Mouse (Mus musculus) heart, adult 2 months (tissue): ENCODE data around the gene Cep170b. TPM values are rescaled to one million over a fixed set of nuclear protein-coding genes. Genes with fewer than 3 reads are reported as not detected.
A peak's percentile ranks its signal among the peaks of the same experiment; 100 is the strongest.

Experiments
- DNase-seq, 2 experiments: peaks; one replicate each; pipeline ENCODE4 v3.0.0; 2021
- H3K27ac ChIP-seq: fragments of 200-600 bp; 2 replicates; pipeline ENCODE4 v1.8.1; 2022
- H3K27me3 ChIP-seq: fragments of 200-500 bp; 2 replicates; pipeline ENCODE4 v1.6.1; 2012; ENCODE audit warnings: mild to moderate bottlenecking, low read length, inconsistent platforms, mixed read lengths; ENCODE audit not compliant: control insufficient read depth, insufficient read depth
- H3K36me3 ChIP-seq: fragments of 200-500 bp; 2 replicates; pipeline ENCODE4 v1.6.1; 2012; ENCODE audit warnings: low read length, inconsistent platforms; ENCODE audit not compliant: control insufficient read depth, insufficient read depth
- H3K4me1 ChIP-seq: fragments of 200-500 bp; 2 replicates; pipeline ENCODE4 v1.6.1; 2011; ENCODE audit warnings: low read length; ENCODE audit not compliant: control insufficient read depth, insufficient read depth
- H3K4me3 ChIP-seq: fragments of 200-600 bp; 2 replicates; pipeline ENCODE4 v1.8.1; 2022
- H3K79me2 ChIP-seq: fragments of 200-500 bp; replicated peaks from 2 replicates; pipeline ENCODE4 v1.6.1; 2012; ENCODE audit warnings: mild to moderate bottlenecking, inconsistent platforms, low read length, moderate library complexity, mixed read lengths; ENCODE audit not compliant: control insufficient read depth, insufficient read depth
- H3K9ac ChIP-seq: fragments of 200-500 bp; 2 replicates; pipeline ENCODE4 v1.6.1; 2012; ENCODE audit warnings: low read depth, mild to moderate bottlenecking, control low read depth, inconsistent platforms, low read length, mixed read lengths
- CTCF ChIP-seq: fragments of 200-600 bp; IDR thresholded peaks from 2 replicates; pipeline ENCODE4 v1.8.1; 2022; ENCODE audit warnings: antibody characterized with exemption, mild to moderate bottlenecking, moderate library complexity
- EP300 ChIP-seq: fragments of 200-500 bp; IDR thresholded peaks from 2 replicates; pipeline ENCODE4 v1.6.1; 2011; ENCODE audit warnings: low read depth, low read length, control low read depth; ENCODE audit not compliant: insufficient read depth
- POLR2A ChIP-seq: fragments of 200-500 bp; IDR thresholded peaks from 2 replicates; pipeline ENCODE4 v1.6.1; 2011; ENCODE audit warnings: mild to moderate bottlenecking, low read depth, low read length, control low read depth; ENCODE audit not compliant: insufficient read depth
- WGBS: fragments of 180-500 bp; shearing (Covaris S2); methylation state at CpG from one replicate; pipeline ENCODE4 v1.1.7; 2018; 5-methylcytosine and 5-hydroxymethylcytosine counted together
- intact Hi-C: fragments of 180-260 bp; cut with DNase I; formaldehyde crosslinking; loops from one replicate; pipeline ENCODE4 v1.15.1; 2025
- long read RNA-seq: library from polyadenylated mRNA; stranded (forward); transcript quantifications from one replicate; pipeline ENCODE4 v2.0.0, GENCODE M21; 2021
- polyA plus RNA-seq: library from polyadenylated mRNA; depleted of rRNA; stranded (reverse); fragments of >200 nt; gene quantifications from 2 replicates; pipeline ENCODE4 v1.2.3, GENCODE M21; 2012; rRNA removed
- total RNA-seq, 2 experiments: library from RNA; stranded (reverse); gene quantifications; 2 replicates each; pipeline ENCODE4 v1.2.3; 2021

The Cep170b gene
- total RNA-seq, result 10 to 100 TPM; 10.8 to 11.5 TPM
- 9.6 and 10.7 TPM in 2 replicates for polyA plus RNA-seq
- long read RNA-seq, full-length matches to known transcripts, result 5 of 7 reads
- long read RNA-seq, partial matches to known transcripts, result 2 of 7 reads
- long read RNA-seq, other reads (novel, unspliced or antisense), result 0 of 7 reads

- no peak for TF ChIP-seq CTCF
- no peak for TF ChIP-seq POLR2A
- no peak for TF ChIP-seq EP300
- 70% methylated on average over 6 of the region's 6 CpGs for WGBS
- Histone ChIP-seq H3K4me3 (no peak within 1 kb of the TSS), H3K27ac (no peak within 1 kb of the TSS), H3K36me3 (no peaks in the 10 kb centered on the region), H3K27me3 (no peaks in the 10 kb centered on the region; the same call in 1 of the 2 replicates), H3K79me2 (no peaks in the 10 kb centered on the region), H3K4me1 (peaks cover 3% of the 10 kb centered on the region; the same call in 1 of the 2 replicates), H3K9ac (no peak within 1 kb of the TSS)
- DNase-seq, result no peak
- intact Hi-C loops, result no loop called here
Observed at GRCm38 (mm10) chr12:112720216-112720615, at the start of gene Cep170b. Gene Cep170b (plus strand): TSS chr12:112720455.

GRCm38 (mm10) chr12:112670718-112671393 lies 49.4 kb upstream of the Cep170b start:
- peak overlapping the region; percentile 25 for H3K9ac ChIP-seq
- peaks cover 58% of the 10 kb centered on the region for H3K4me1 ChIP-seq
- H3K36me3 ChIP-seq, result peaks cover 10% of the 10 kb centered on the region
- no peak for TF ChIP-seq CTCF
- peak; percentile 73 for TF ChIP-seq EP300
- TF ChIP-seq POLR2A, result no peak
- intact Hi-C loops, result no loop called here
- peak overlapping the region; percentile 96 for H3K27ac ChIP-seq
- 10% methylated on average over 9 of the region's 9 CpGs for WGBS
- H3K27me3 ChIP-seq, result no peaks in the 10 kb centered on the region
- peaks cover 16% of the 10 kb centered on the region for H3K79me2 ChIP-seq
- 0 out of 2 replicates have a peak overlapping the region, but pooled peaks have one; percentile 5 for H3K4me3 ChIP-seq
- peak; percentile 75 to 85 for DNase-seq

- WGBS, result 48% methylated on average over 7 of the region's 7 CpGs
- peak in 1 of 2 experiments; percentile 29 for DNase-seq
- Histone ChIP-seq H3K27ac (peak overlapping the region; percentile 96; the same call in 1 of the 2 replicates), H3K9ac (peak overlapping the region; percentile 13; the same call in 1 of the 2 replicates), H3K4me1 (peaks cover 52% of the 10 kb centered on the region), H3K27me3 (no peaks in the 10 kb centered on the region), H3K36me3 (peaks cover 10% of the 10 kb centered on the region), H3K4me3 (no peak overlapping the region), H3K79me2 (peaks cover 12% of the 10 kb centered on the region)
- TF ChIP-seq POLR2A (no peak), EP300 (no peak), CTCF (peak; percentile 39)
- intact Hi-C loops, result no loop called here
Observed at GRCm38 (mm10) chr12:112671891-112672290, 48.4 kb upstream of the Cep170b start.

GRCm38 (mm10) chr12:112672744-112673575 lies 47.3 kb upstream of the Cep170b start:
- H3K4me3 ChIP-seq, result peak overlapping the region; percentile 69
- intact Hi-C loops, result no loop called here
- peaks cover 10% of the 10 kb centered on the region for H3K36me3 ChIP-seq
- TF ChIP-seq EP300, result no peak
- peak; percentile 51 for TF ChIP-seq CTCF
- no peak for TF ChIP-seq POLR2A
- H3K4me1 ChIP-seq, result peaks cover 44% of the 10 kb centered on the region
- peak overlapping the region; percentile 99 for H3K9ac ChIP-seq
- no peaks in the 10 kb centered on the region for H3K27me3 ChIP-seq
- 2% methylated on average over 21 of the region's 21 CpGs for WGBS
- peak overlapping the region; percentile 96 for H3K27ac ChIP-seq
- H3K79me2 ChIP-seq, result peaks cover 12% of the 10 kb centered on the region
- peak; percentile 62 to 69 for DNase-seq

- peak; percentile 74 to 76 for DNase-seq
- no peaks in the 10 kb centered on the region for H3K27me3 ChIP-seq
- H3K4me1 ChIP-seq, result peaks cover 37% of the 10 kb centered on the region
- 5% methylated on average over 68 of the region's 68 CpGs for WGBS
- H3K4me3 ChIP-seq, result peak overlapping the region; percentile 69
- peak overlapping the region; percentile 99 for H3K9ac ChIP-seq
- peaks cover 8% of the 10 kb centered on the region for H3K36me3 ChIP-seq
- intact Hi-C loops, result loop anchor here (2.0 kb wide), 2 partner anchors 15 to 33 kb away; no protein-coding TSS in a partner anchor
- peak overlapping the region; percentile 96 for H3K27ac ChIP-seq
- peaks cover 12% of the 10 kb centered on the region for H3K79me2 ChIP-seq
- TF ChIP-seq POLR2A (no peak), CTCF (no peak), EP300 (no peak)
Observed at GRCm38 (mm10) chr12:112673576-112674091, 46.6 kb upstream of the Cep170b start.
